Mouse (Mus musculus) intestine, embryonic 16.5 days (tissue): Measurements from ENCODE around the gene Tnip3. TPM values are rescaled to one million over a fixed set of nuclear protein-coding genes. Genes with fewer than 3 reads are reported as not detected.

Experiments used
- ATAC-seq: fragments of 200-750 bp; cut with Nextera tagmentation; 2 replicates; pipeline ENCODE4 v1.8.0; 2017; ENCODE audit warnings: moderate TSS enrichment, moderate library complexity
- H3K27ac ChIP-seq: fragments of 300-500 bp; sonication (generic); 2 replicates; pipeline ENCODE4 v1.5.1; 2014; ENCODE audit warnings: mild to moderate bottlenecking, low read length
- H3K27me3 ChIP-seq: fragments of 300-500 bp; sonication (generic); replicated peaks from 2 replicates; pipeline ENCODE4 v1.6.1; 2014; ENCODE audit warnings: low read length, control low read depth, mixed read lengths; ENCODE audit not compliant: control insufficient read depth, insufficient read depth
- H3K36me3 ChIP-seq: fragments of 300-500 bp; sonication (generic); 2 replicates; pipeline ENCODE4 v1.6.1; 2014; ENCODE audit warnings: low read length, control low read depth; ENCODE audit not compliant: control insufficient read depth, insufficient read depth
- H3K4me1 ChIP-seq: fragments of 300-500 bp; sonication (generic); 2 replicates; pipeline ENCODE4 v1.6.1; 2014; ENCODE audit warnings: low read length, control low read depth, mixed read lengths; ENCODE audit not compliant: control insufficient read depth, insufficient read depth
- H3K4me2 ChIP-seq: fragments of 300-500 bp; sonication (generic); 2 replicates; pipeline ENCODE4 v1.6.1; 2014; ENCODE audit warnings: low read depth, low read length, control low read depth
- H3K4me3 ChIP-seq: fragments of 300-500 bp; sonication (generic); 2 replicates; pipeline ENCODE4 v1.5.1; 2014; ENCODE audit warnings: mild to moderate bottlenecking, low read length
- H3K9ac ChIP-seq: fragments of 300-500 bp; sonication (generic); 2 replicates; pipeline ENCODE4 v1.6.1; 2014; ENCODE audit warnings: low read depth, low read length
- H3K9me3 ChIP-seq: fragments of 300-500 bp; sonication (generic); 2 replicates; pipeline ENCODE4 v1.6.1; 2016; ENCODE audit warnings: low read length, control low read depth; ENCODE audit not compliant: control insufficient read depth
- WGBS: fragments of 180-500 bp; shearing (Covaris S2); extraction: QIAGEN DNeasy Blood & Tissue Kit; methylation state at CpG from one replicate; pipeline ENCODE4 v1.1.7; 2014; 5-methylcytosine and 5-hydroxymethylcytosine counted together
- polyA plus RNA-seq: library from polyadenylated mRNA; unstranded; fragments of >200 nt; fragmentation: Nextera tagmentation; extraction: Ambion mirVana; gene quantifications from 2 replicates; pipeline ENCODE4 v1.2.1, GENCODE M21; 2015

Tnip3 gene
- polyA plus RNA-seq, 1 experiment from 2014 or later, result 0.24 TPM

- no peaks in the 10 kb centered on the region for H3K9me3 ChIP-seq
- no peak for ATAC-seq
- H3K27ac ChIP-seq, result no peak overlapping the region
- no peak overlapping the region for H3K9ac ChIP-seq
- WGBS, result 52% methylated on average over 5 of the region's 5 CpGs
- H3K4me3 ChIP-seq, result no peak overlapping the region
- no peaks in the 10 kb centered on the region for H3K27me3 ChIP-seq
- no peaks in the 10 kb centered on the region for H3K4me1 ChIP-seq
- no peak overlapping the region for H3K4me2 ChIP-seq
- H3K36me3 ChIP-seq, result no peaks in the 10 kb centered on the region
These were observed 12.3 kb downstream of the Tnip3 start for GRCm38 (mm10) chr6:65537327-65537884.

- WGBS, result 63% methylated on average over 9 of the region's 9 CpGs
- no peaks in the 10 kb centered on the region for H3K9me3 ChIP-seq
- no peak for ATAC-seq
These were observed 13.0 kb downstream of the Tnip3 start for GRCm38 (mm10) chr6:65538022-65538652.

GRCm38 (mm10) chr6:65538921-65539320 is 13.8 kb downstream of the Tnip3 start:
- Histone ChIP-seq H3K4me1 (no peaks in the 10 kb centered on the region), H3K4me2 (no peak overlapping the region), H3K27ac (no peak overlapping the region), H3K36me3 (no peaks in the 10 kb centered on the region), H3K9ac (no peak overlapping the region), H3K4me3 (no peak overlapping the region), H3K9me3 (no peaks in the 10 kb centered on the region), H3K27me3 (no peaks in the 10 kb centered on the region)
- 69% methylated on average over 3 of the region's 3 CpGs for WGBS
- no peak for ATAC-seq

More at GRCm38 (mm10) chr6:65538022-65538652, 13.0 kb downstream of the Tnip3 start:
- no peaks in the 10 kb centered on the region for H3K4me1 ChIP-seq
- H3K27me3 ChIP-seq, result no peaks in the 10 kb centered on the region
- H3K4me2 ChIP-seq, result no peak overlapping the region
- H3K9ac ChIP-seq, result no peak overlapping the region
- no peak overlapping the region for H3K4me3 ChIP-seq
- H3K36me3 ChIP-seq, result no peaks in the 10 kb centered on the region
- no peak overlapping the region for H3K27ac ChIP-seq

GRCm38 (mm10) chr6:65540138-65540537 is 15.0 kb downstream of the Tnip3 start:
- ATAC-seq, result no peak
- H3K9me3 ChIP-seq, result no peaks in the 10 kb centered on the region
- WGBS, result 57% methylated on average over 2 of the region's 2 CpGs

GRCm38 (mm10) chr6:65541094-65541493 is 16.0 kb downstream of the Tnip3 start:
- Histone ChIP-seq H3K27me3 (no peaks in the 10 kb centered on the region), H3K9ac (no peak overlapping the region), H3K9me3 (no peaks in the 10 kb centered on the region), H3K4me1 (no peaks in the 10 kb centered on the region), H3K27ac (no peak overlapping the region), H3K36me3 (no peaks in the 10 kb centered on the region), H3K4me2 (no peak overlapping the region), H3K4me3 (no peak overlapping the region)
- 62% methylated on average over 3 of the region's 3 CpGs for WGBS
- ATAC-seq, result no peak

More at GRCm38 (mm10) chr6:65540138-65540537, 15.0 kb downstream of the Tnip3 start:
- Histone ChIP-seq H3K27me3 (no peaks in the 10 kb centered on the region), H3K27ac (no peak overlapping the region), H3K36me3 (no peaks in the 10 kb centered on the region), H3K9ac (no peak overlapping the region), H3K4me1 (no peaks in the 10 kb centered on the region), H3K4me2 (no peak overlapping the region), H3K4me3 (no peak overlapping the region)

GRCm38 (mm10) chr6:65542391-65542790 is 17.3 kb downstream of the Tnip3 start:
- 44% methylated on average over 3 of the region's 3 CpGs for WGBS
- no peak for ATAC-seq
- H3K27me3 ChIP-seq, result no peaks in the 10 kb centered on the region

GRCm38 (mm10) chr6:65542913-65543312 is 17.8 kb downstream of the Tnip3 start:
- ATAC-seq, result no peak
- H3K27ac ChIP-seq, result no peak overlapping the region
- no peaks in the 10 kb centered on the region for H3K27me3 ChIP-seq
- H3K4me3 ChIP-seq, result no peak overlapping the region
- H3K4me1 ChIP-seq, result no peaks in the 10 kb centered on the region
- H3K9me3 ChIP-seq, result no peaks in the 10 kb centered on the region
- 36% methylated on average over 1 of the region's 1 CpGs for WGBS
- no peak overlapping the region for H3K9ac ChIP-seq
- H3K4me2 ChIP-seq, result no peak overlapping the region
- no peaks in the 10 kb centered on the region for H3K36me3 ChIP-seq

More at GRCm38 (mm10) chr6:65542391-65542790, 17.3 kb downstream of the Tnip3 start:
- Histone ChIP-seq H3K36me3 (no peaks in the 10 kb centered on the region), H3K4me1 (no peaks in the 10 kb centered on the region), H3K9ac (no peak overlapping the region), H3K9me3 (no peaks in the 10 kb centered on the region), H3K4me2 (no peak overlapping the region), H3K27ac (no peak overlapping the region), H3K4me3 (no peak overlapping the region)

GRCm38 (mm10) chr6:65563887-65564656 is 39.0 kb downstream of the Tnip3 start:
- WGBS, result 72% methylated on average over 3 of the region's 3 CpGs
- H3K4me2 ChIP-seq, result no peak overlapping the region
- no peak for ATAC-seq
- H3K4me3 ChIP-seq, result no peak overlapping the region
- no peaks in the 10 kb centered on the region for H3K36me3 ChIP-seq
- H3K9ac ChIP-seq, result no peak overlapping the region
- no peaks in the 10 kb centered on the region for H3K27me3 ChIP-seq
- no peak overlapping the region for H3K27ac ChIP-seq
- no peaks in the 10 kb centered on the region for H3K4me1 ChIP-seq
- H3K9me3 ChIP-seq, result no peaks in the 10 kb centered on the region

- H3K27me3 ChIP-seq, result no peaks in the 10 kb centered on the region
- no peak overlapping the region for H3K27ac ChIP-seq
- no peaks in the 10 kb centered on the region for H3K36me3 ChIP-seq
- 71% methylated on average over 2 of the region's 2 CpGs for WGBS
- no peaks in the 10 kb centered on the region for H3K4me1 ChIP-seq
- no peak overlapping the region for H3K9ac ChIP-seq
- ATAC-seq, result no peak
- no peak overlapping the region for H3K4me3 ChIP-seq
- H3K9me3 ChIP-seq, result no peaks in the 10 kb centered on the region
- no peak overlapping the region for H3K4me2 ChIP-seq
These were observed 39.5 kb downstream of the Tnip3 start for GRCm38 (mm10) chr6:65564657-65565039.
